Mouse (Mus musculus): ENCODE measurements around the gene Slc25a23. TPM values are rescaled to one million over a fixed set of nuclear protein-coding genes. Genes with fewer than 3 reads are reported as not detected.
A peak's percentile ranks its signal among the peaks of the same experiment; 100 is the strongest.

The Slc25a23 gene
- polyA plus RNA-seq, 1 experiment: 111 TPM

DNA sequence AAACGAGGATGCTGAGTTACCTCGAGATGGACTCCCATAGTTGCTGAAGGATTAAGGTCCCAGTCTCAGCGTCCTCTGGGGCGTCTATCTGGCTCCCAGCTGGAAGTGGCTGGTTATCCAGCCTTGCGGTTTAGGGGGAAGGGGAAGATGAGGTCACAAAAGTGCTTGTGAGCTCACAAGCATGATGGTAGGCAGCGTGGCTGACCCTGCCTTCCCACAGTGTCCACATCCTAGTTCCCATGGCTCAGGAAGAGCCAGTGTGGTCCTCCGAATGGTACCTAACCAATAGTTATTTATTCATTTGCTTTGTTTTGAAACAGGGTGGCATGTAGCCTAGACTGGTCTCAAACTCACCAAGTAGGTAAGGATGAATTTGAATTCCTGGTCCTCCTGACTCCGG is 18.1 kb downstream of the Slc25a23 start, which contains the start of gene Slc25a41:
Gene Slc25a41, minus strand, starts transcription at position 101 of the 400 bp plus-strand sequence.
- TF ChIP-seq POLR2A (IDR thresholded peaks at IDR 0.05; ENCODE audit: borderline replicate concordance, extremely low read depth, insufficient read depth, insufficient read length, poor library complexity, severe bottlenecking) (no peak), CTCF (IDR thresholded peaks at IDR 0.05; ENCODE audit: borderline replicate concordance, extremely low read depth, insufficient read depth, insufficient read length) (no peak)
- DNase-seq (ENCODE audit: low read depth): no peak

DNA sequence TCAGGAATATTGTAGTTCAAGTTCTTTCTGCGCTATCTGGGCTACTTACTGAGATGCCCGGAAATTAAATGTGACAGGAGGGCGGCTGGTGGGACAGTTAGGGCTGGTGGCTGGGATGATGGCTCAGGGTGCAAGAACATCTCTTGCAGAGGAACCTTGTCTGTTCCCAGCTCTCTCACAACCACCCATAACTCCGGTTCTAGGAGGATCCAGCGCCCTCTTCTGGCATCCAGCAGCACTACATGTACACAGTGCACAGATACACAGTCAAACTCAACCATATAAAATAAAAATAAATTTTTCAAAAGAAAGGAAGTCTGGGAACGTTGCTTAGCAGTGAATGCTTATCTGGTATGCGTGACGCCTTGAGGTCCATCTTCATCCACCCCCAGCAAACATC is 20.7 kb downstream of the Slc25a23 start:
- TF ChIP-seq CTCF (IDR thresholded peaks at IDR 0.05; ENCODE audit: borderline replicate concordance, extremely low read depth, insufficient read depth, insufficient read length) (peak; percentile 26; the same call in 1 of the 2 replicates), POLR2A (IDR thresholded peaks at IDR 0.05; ENCODE audit: borderline replicate concordance, extremely low read depth, insufficient read depth, insufficient read length, poor library complexity, severe bottlenecking) (no peak)
- no peak for DNase-seq (ENCODE audit: low read depth)

DNA sequence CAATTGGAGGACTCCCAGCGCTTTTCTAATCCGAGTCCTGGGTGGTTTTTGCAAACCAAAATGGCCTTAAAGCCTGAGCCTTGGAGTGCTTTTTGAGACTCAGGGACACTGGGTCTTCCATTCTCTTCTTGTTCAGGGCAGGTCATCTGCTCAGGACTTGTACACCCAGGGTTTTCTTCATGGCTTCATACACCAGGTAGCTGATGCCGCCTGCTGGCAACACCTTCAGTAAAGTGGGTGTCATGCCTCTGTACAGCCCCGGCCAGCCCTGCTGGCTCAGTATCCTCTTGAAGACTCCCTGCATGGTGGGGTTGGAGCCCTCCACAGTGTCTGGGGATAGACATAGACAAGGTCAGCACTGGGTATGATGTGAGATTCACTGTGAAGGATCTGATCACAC is 26.8 kb downstream of the Slc25a23 start:
- TF ChIP-seq POLR2A (IDR thresholded peaks at IDR 0.05; ENCODE audit: borderline replicate concordance, extremely low read depth, insufficient read depth, insufficient read length, poor library complexity, severe bottlenecking) (no peak), CTCF (IDR thresholded peaks at IDR 0.05; ENCODE audit: borderline replicate concordance, extremely low read depth, insufficient read depth, insufficient read length) (no peak)
- no peak for DNase-seq (ENCODE audit: low read depth)

DNA sequence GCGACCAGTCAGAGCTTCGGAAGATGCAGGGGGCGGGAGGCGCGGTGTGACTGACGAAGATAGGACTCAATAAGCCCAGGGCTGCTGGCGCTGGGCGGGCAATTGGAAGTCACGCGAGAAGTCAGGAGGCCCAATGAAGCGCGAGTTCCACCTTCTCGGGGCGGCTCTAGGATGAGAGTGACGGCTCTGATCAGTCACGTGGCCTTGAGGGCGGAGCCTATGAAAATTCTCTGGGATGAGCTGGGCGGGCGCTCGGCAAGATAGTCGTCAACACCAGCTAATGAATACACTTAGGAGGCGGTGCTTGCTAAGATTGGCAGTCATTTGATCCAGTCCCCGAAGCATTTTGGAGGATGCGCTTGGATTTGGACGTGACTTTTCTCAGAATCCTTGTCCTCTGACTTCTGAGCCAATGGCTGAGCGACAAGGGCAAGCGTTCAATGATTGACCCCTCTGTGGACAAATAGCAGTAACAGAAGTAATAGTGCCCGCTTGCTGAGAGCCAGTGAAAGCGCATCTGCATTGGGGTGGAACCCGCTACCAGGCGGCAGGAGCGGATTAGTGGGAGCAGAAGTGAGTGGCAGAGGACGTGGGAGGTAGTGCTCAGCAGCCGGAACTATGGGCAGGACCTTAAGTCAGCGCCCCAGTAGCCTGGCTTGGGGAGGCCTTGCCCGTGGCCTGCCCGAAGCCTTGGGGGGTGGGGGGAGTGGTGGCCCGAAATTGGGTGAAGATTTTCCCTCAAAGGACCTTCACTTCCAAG is 27.8 kb downstream of the Slc25a23 start:
- peak; percentile 100 for DNase-seq (ENCODE audit: low read depth)
- TF ChIP-seq POLR2A (IDR thresholded peaks at IDR 0.05; ENCODE audit: borderline replicate concordance, extremely low read depth, insufficient read depth, insufficient read length, poor library complexity, severe bottlenecking) (peak; percentile 63; the same call in 1 of the 2 replicates), CTCF (IDR thresholded peaks at IDR 0.05; ENCODE audit: borderline replicate concordance, extremely low read depth, insufficient read depth, insufficient read length) (no peak)

DNA sequence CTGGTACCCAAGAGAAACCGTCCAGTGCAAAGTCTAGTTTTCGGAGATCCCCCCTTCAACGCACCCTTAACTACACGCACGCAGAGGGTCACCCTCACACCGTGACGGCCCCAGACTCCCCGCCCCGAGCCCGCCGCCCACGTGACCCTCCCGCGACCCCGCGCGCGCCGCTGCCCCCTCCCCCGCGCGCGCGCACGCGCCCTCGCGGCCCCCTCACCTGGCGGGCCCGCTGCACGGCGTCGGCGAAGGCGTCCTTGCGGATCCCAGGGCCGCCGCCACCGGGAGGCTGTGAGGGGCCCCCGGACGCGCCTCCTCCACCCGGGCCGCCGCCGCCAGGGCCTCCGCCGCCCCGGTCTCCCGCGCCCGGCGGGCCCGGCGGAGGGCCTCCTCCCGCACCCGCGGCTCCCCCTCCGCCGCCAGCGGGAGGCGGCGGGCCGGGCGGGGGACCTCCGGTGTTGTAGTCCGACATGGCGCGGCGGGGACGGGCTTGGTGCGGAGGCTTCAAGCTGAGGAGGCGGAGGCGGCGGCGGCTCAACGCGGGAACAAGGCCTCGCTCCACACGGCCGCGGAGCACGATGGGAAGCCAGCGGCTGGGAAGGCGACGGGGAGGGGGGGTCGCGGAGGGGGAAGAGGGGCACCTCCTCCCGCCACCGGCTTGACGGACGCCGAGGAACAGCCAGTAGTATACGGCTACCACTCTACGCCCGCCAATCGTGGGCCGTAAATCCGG is 28.6 kb downstream of the Slc25a23 start, which contains the start of gene Khsrp:
Gene Khsrp, minus strand, starts transcription at position 592 of the 730 bp plus-strand sequence.
- TF ChIP-seq POLR2A (IDR thresholded peaks at IDR 0.05; ENCODE audit: borderline replicate concordance, extremely low read depth, insufficient read depth, insufficient read length, poor library complexity, severe bottlenecking): peak; percentile 84
- no peak for TF ChIP-seq CTCF (IDR thresholded peaks at IDR 0.05; ENCODE audit: borderline replicate concordance, extremely low read depth, insufficient read depth, insufficient read length)
- peak; percentile 51 for DNase-seq (ENCODE audit: low read depth)

DNA sequence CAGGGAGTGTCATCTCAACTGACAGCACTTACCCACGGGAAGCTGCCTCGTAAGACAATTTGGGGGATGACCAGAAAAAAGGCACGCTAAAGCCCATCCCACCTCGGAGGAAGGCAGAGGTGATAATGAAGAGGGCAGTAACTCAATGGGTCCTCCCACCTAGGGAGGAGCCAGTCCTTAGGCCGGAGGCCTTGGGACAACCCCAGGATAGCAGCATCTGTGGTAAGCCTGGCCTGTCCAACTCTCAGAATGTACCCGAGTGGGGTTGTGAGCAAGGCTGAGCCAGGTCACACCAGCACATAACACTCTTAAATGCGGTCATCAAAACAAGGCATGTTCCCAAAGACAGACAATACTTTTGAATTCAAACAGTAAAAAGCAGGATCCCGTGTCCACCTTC is 30.0 kb downstream of the Slc25a23 start:
- no peak for TF ChIP-seq POLR2A (IDR thresholded peaks at IDR 0.05; ENCODE audit: borderline replicate concordance, extremely low read depth, insufficient read depth, insufficient read length, poor library complexity, severe bottlenecking)
- TF ChIP-seq CTCF (IDR thresholded peaks at IDR 0.05; ENCODE audit: borderline replicate concordance, extremely low read depth, insufficient read depth, insufficient read length): no peak
- no peak for DNase-seq (ENCODE audit: low read depth)

DNA sequence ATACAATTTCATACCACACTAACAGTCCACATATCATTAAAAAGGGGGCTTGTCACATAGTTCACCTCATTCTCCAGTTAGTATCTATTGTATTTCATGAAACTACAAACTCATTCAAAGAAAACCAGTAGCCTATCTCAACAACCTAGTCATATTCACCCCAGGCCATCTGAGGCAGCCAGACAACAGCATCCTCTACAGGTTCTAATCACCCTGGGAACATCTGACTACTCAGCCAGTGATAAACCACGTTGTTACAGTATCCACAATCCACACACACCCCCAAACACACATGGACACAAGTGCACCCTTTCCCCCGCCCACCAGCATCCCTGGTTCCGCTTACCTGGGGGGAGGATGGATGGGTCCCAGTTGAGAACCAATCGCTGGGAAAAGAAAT is 32.2 kb downstream of the Slc25a23 start:
- no peak for DNase-seq (ENCODE audit: low read depth)
- TF ChIP-seq POLR2A (IDR thresholded peaks at IDR 0.05; ENCODE audit: borderline replicate concordance, extremely low read depth, insufficient read depth, insufficient read length, poor library complexity, severe bottlenecking): no peak
- TF ChIP-seq CTCF (IDR thresholded peaks at IDR 0.05; ENCODE audit: borderline replicate concordance, extremely low read depth, insufficient read depth, insufficient read length): no peak

DNA sequence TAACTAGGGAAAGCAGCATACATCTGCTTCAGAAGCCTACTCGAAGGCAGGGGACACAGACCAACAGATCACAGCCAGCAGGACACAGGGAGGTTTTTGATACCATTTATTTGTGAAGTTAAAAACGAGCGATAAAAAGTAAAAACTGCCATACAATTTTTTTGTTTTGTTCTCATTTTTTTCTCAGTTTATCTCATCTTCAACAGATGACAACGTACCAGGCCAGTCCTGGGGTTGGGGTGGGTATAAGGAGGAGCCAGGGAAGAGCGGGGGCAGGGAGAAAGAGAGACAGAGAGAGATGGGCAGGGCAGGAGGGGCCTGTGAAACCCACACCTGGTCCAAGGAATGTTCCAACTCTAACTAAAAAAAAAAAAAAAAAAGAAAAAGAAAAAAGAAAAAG is 38.7 kb downstream of the Slc25a23 start:
- no peak for TF ChIP-seq POLR2A (IDR thresholded peaks at IDR 0.05; ENCODE audit: borderline replicate concordance, extremely low read depth, insufficient read depth, insufficient read length, poor library complexity, severe bottlenecking)
- TF ChIP-seq CTCF (IDR thresholded peaks at IDR 0.05; ENCODE audit: borderline replicate concordance, extremely low read depth, insufficient read depth, insufficient read length): no peak
- no peak for DNase-seq (ENCODE audit: low read depth)

DNA sequence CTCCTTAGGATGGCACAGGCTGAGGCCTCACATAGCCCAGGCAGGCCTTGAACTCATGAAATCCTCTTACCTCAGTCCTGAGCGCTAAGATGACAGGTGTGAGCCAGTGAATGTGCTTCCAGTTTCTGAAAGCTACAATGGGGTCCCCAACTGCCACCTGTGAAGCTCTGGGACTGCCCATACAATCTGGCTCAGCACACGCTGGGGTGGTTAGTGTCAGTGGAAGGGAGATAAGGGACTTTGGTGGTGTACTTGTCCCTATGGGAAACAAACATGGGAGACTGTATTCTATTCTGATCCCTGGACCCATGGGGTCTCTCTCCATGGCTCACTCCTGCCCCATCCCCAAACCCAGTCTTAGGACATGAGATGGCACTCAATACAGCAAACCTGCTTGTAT is 40.0 kb downstream of the Slc25a23 start:
- no peak for DNase-seq (ENCODE audit: low read depth)
- TF ChIP-seq CTCF (IDR thresholded peaks at IDR 0.05; ENCODE audit: borderline replicate concordance, extremely low read depth, insufficient read depth, insufficient read length) (no peak), POLR2A (IDR thresholded peaks at IDR 0.05; ENCODE audit: borderline replicate concordance, extremely low read depth, insufficient read depth, insufficient read length, poor library complexity, severe bottlenecking) (no peak)

DNA sequence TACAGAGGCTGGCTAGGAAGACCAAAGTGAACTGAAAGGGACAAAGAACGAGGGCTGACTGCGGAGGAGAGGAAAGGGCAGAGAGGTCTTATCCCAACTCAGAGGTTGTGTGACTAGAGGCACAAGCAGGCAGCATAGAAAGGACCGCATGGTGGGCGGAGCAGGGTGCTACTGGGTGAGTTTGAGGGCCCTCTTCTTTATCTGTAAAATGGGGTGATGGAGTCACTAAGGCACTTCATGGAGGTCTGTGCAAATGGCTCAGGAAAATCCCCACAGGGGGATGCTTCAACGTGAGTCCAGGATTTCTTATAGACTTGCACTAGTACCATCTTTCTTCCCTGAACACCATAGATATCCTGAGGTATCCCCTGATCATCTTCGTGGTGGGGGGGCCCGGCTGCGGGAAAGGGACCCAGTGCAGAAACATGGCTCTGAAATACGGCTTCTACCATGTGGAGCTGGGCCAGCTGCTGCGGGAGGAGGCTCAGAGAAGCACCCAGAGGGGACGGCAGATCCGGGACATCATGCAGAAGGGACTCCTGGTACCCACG is 47.3 kb downstream of the Slc25a23 start:
- DNase-seq (ENCODE audit: low read depth): no peak
- TF ChIP-seq POLR2A (IDR thresholded peaks at IDR 0.05; ENCODE audit: borderline replicate concordance, extremely low read depth, insufficient read depth, insufficient read length, poor library complexity, severe bottlenecking) (no peak), CTCF (IDR thresholded peaks at IDR 0.05; ENCODE audit: borderline replicate concordance, extremely low read depth, insufficient read depth, insufficient read length) (no peak)

All from brain, embryonic 14.5 days (tissue).